ENCODE assay signal across 14 mouse cellular contexts in the genomic region with DNA sequence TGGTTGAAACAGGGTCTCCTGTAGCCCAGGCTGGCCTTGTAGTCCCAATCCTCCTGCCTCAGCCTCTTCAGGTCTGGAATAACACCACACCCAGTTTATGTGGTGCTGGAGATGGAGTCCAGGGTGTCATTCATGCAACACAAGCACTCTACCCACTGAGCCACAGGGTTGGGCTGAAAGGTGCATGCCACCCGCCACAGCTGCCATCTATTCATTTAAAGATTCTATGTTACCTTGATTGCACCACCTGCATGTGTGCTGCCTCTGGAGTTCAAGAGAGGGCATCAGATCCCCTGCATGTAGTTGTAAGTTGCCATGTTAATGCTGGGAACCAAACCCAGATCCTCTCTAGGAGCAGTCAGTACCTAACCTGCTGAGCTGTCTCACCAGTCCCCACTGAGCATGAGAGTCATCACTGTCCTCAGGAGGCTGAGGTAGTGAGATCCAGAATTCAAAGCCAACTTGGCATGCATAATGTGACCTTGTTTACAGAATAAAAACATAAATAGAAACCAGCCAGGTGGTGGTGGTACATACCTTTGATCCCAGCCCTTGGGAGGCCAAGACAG. TPM values are rescaled to one million over a fixed set of nuclear protein-coding genes. Genes with fewer than 3 reads are reported as not detected.
DNase-seq lines count a peak whose midpoint lies in the region; ATAC-seq and TF ChIP-seq lines count a peak whose summit lies in the region.
"Had no signal": no experiment of that assay in that cellular context is flagged by ENCODE, and none has a peak within 500 bp of the region (broad histone marks: within the 10 kb centered on the region; RNA-seq: fewer than 3 reads in every experiment).

No protein-coding gene starts in this region.

- 97% methylated on average over 1 of the region's 1 CpGs for WGBS in heart, embryonic 14.5 days
- 95% methylated on average over 1 of the region's 1 CpGs for WGBS in liver, adult 2 months
- 75% methylated on average over 1 of the region's 1 CpGs for WGBS in liver, embryonic 12.5 days (ENCODE audit: insufficient replicate concordance)
- 83% methylated on average over 1 of the region's 1 CpGs for WGBS in liver, postnatal 0 days (ENCODE audit: insufficient replicate concordance)

- peaks cover 28 to 52% of the 10 kb centered on the region in 2 experiments for H3K4me1 ChIP-seq in heart, embryonic 14.5 days (ENCODE audit: control insufficient read depth in 2 of 2, insufficient read depth in 2 of 2, low read length in 2 of 2)
- H3K4me1 ChIP-seq in liver, adult 2 months (ENCODE audit: control insufficient read depth, insufficient read depth, low read length) = peaks cover 16% of the 10 kb centered on the region
- H3K4me1 ChIP-seq in liver, embryonic 12.5 days = peaks cover 54% of the 10 kb centered on the region
- H3K4me1 ChIP-seq in liver, postnatal 0 days (ENCODE audit: insufficient read depth) = peaks cover 4% of the 10 kb centered on the region; the same call in 1 of the 2 replicates
- H3K4me1 ChIP-seq: midbrain, embryonic 15.5 days had no signal

- no peaks in the 10 kb centered on the region for H3K9me3 ChIP-seq in heart, embryonic 14.5 days (ENCODE audit: control insufficient read depth, low read length)
- no peaks in the 10 kb centered on the region for H3K9me3 ChIP-seq in liver, embryonic 12.5 days (replicated peaks)
- no peaks in the 10 kb centered on the region for H3K9me3 ChIP-seq in liver, postnatal 0 days (ENCODE audit: low read length)
- H3K9me3 ChIP-seq: embryonic facial prominence, embryonic 12.5 days; G1E; midbrain, embryonic 15.5 days had no signal

- intact Hi-C loops in heart, postnatal 36 days (cut with DNase I) = no loop called here

- no peak for TF ChIP-seq EP300 in liver, postnatal 0 days (IDR thresholded peaks at IDR 0.05; ENCODE audit: low read depth)

- DNase-seq in heart, postnatal 36 days = no peak
- peak; percentile 37 for DNase-seq in liver, adult 2 months (ENCODE audit: extremely low read depth, low read depth, low spot score)
- peak; percentile 54 for DNase-seq in cerebellum, postnatal 25 days
- DNase-seq in liver, postnatal 0 days = no peak
- DNase-seq in urinary bladder, adult 18-20 months (ENCODE audit: low spot score in 2 of 2) = no peak

- H3K9ac ChIP-seq in heart, embryonic 14.5 days (ENCODE audit: low read length) = no peak overlapping the region
- H3K9ac ChIP-seq in liver, adult 2 months (ENCODE audit: low read depth, low read length) = no peak overlapping the region
- no peak overlapping the region for H3K9ac ChIP-seq in liver, embryonic 12.5 days
- H3K9ac ChIP-seq in liver, postnatal 0 days (replicated peaks) = no peak overlapping the region
- H3K9ac ChIP-seq: midbrain, embryonic 15.5 days had no signal

- no peak overlapping the region for H3K4me3 ChIP-seq in heart, embryonic 14.5 days (ENCODE audit: control insufficient read depth in 1 of 2, insufficient read depth in 1 of 2, low read depth in 1 of 2, low read length in 2 of 2)
- no peak overlapping the region for H3K4me3 ChIP-seq in liver, adult 2 months (ENCODE audit: insufficient read depth, low read depth, low read length)
- no peak overlapping the region for H3K4me3 ChIP-seq in liver, embryonic 12.5 days
- H3K4me3 ChIP-seq in liver, postnatal 0 days (ENCODE audit: low read depth, low read length) = no peak overlapping the region
- H3K4me3 ChIP-seq: embryonic facial prominence, embryonic 12.5 days; midbrain, embryonic 15.5 days had no signal

- H3K36me3 ChIP-seq in heart, embryonic 14.5 days (ENCODE audit: control insufficient read depth, insufficient read depth, low read length) = peaks cover 22% of the 10 kb centered on the region
- H3K36me3 ChIP-seq in liver, adult 2 months (ENCODE audit: control insufficient read depth, insufficient read depth, low read length) = no peaks in the 10 kb centered on the region
- H3K36me3 ChIP-seq in liver, embryonic 12.5 days = peaks cover 25% of the 10 kb centered on the region
- H3K36me3 ChIP-seq in liver, postnatal 0 days (replicated peaks; ENCODE audit: insufficient read depth, low read length) = peaks cover 11% of the 10 kb centered on the region
- H3K36me3 ChIP-seq: midbrain, embryonic 15.5 days had no signal

- TF ChIP-seq CTCF in liver, adult 2 months (IDR thresholded peaks at IDR 0.05; ENCODE audit: low read depth, low read length) = no peak
- no peak for TF ChIP-seq CTCF in liver, postnatal 0 days (IDR thresholded peaks at IDR 0.05; ENCODE audit: low read depth)

- H3K79me2 ChIP-seq in liver, adult 2 months (ENCODE audit: control insufficient read depth, insufficient read depth, low read length) = no peaks in the 10 kb centered on the region

- no peak for TF ChIP-seq POLR2A in liver, adult 2 months (IDR thresholded peaks at IDR 0.05; ENCODE audit: extremely low read depth, insufficient read depth, low read length)

- H3K4me2 ChIP-seq in heart, embryonic 14.5 days (ENCODE audit: low read length) = no peak overlapping the region
- H3K4me2 ChIP-seq in liver, embryonic 12.5 days = no peak overlapping the region
- no peak overlapping the region for H3K4me2 ChIP-seq in liver, postnatal 0 days (ENCODE audit: low read depth, low read length)
- H3K4me2 ChIP-seq: embryonic facial prominence, embryonic 12.5 days; midbrain, embryonic 15.5 days had no signal

- peak overlapping the region; percentile 58 to 61; a peak in 2 of 4 replicates for H3K27ac ChIP-seq in heart, embryonic 14.5 days (replicated peaks in 1 of 2; ENCODE audit: control insufficient read depth in 1 of 2, insufficient read depth in 1 of 2, low read depth in 2 of 2, low read length in 2 of 2)
- no peak overlapping the region; the same call in 1 of the 2 replicates for H3K27ac ChIP-seq in liver, adult 2 months (replicated peaks; ENCODE audit: insufficient read depth, low read depth, low read length)
- H3K27ac ChIP-seq in liver, embryonic 12.5 days = no peak overlapping the region
- 0 out of 2 replicates have a peak overlapping the region, but pooled peaks have one; percentile 44 for H3K27ac ChIP-seq in liver, postnatal 0 days (ENCODE audit: low read depth)
- H3K27ac ChIP-seq: midbrain, embryonic 15.5 days had no signal

- H3K27me3 ChIP-seq in heart, embryonic 14.5 days (ENCODE audit: control insufficient read depth, insufficient read depth, low read length) = no peaks in the 10 kb centered on the region
- H3K27me3 ChIP-seq in liver, adult 2 months (ENCODE audit: control insufficient read depth, insufficient read depth, low read length) = no peaks in the 10 kb centered on the region
- H3K27me3 ChIP-seq in liver, embryonic 12.5 days (replicated peaks) = 0 out of 2 replicates have a peak, but pooled peaks cover 3% of the 10 kb centered on the region
- no peaks in the 10 kb centered on the region for H3K27me3 ChIP-seq in liver, postnatal 0 days (ENCODE audit: insufficient read depth, low read length)
- H3K27me3 ChIP-seq: embryonic facial prominence, embryonic 12.5 days had no signal

- no peak for ATAC-seq in heart, embryonic 14.5 days (ENCODE audit: insufficient number of reproducible peaks, insufficient read depth, low FRiP score, low read depth)
- ATAC-seq in liver, embryonic 12.5 days = no peak
- no peak for ATAC-seq in liver, postnatal 0 days
- ATAC-seq: activated CD4-positive, CD25-positive, alpha-beta regulatory T cell, adult 4 months; forebrain, embryonic 14.5 days; midbrain, embryonic 15.5 days had no signal

RNA-seq across cellular contexts. Expression of a gene that starts 9.3 kb away (rescaled TPM):
- polyA plus RNA-seq in heart, embryonic 14.5 days (2014; fragmentation: Nextera tagmentation; extraction: Ambion mirVana) = 3.3 and 4.4 TPM in 2 replicates
- 10 to 100 TPM; 15.8 to 20.2 TPM for total RNA-seq in heart, postnatal 36 days (2021)
- 11.6 and 12.7 TPM in 2 replicates for total RNA-seq in liver, adult 2 months (2014; rRNA removed)
- polyA plus RNA-seq in liver, adult 2 months (2012; rRNA removed) = 12.9 and 15.5 TPM in 2 replicates
- 9.3 and 9.6 TPM in 2 replicates for polyA plus RNA-seq in liver, embryonic 12.5 days (2016; fragmentation: Nextera tagmentation; extraction: Ambion mirVana)
- 4.5 and 4.9 TPM in 2 replicates for polyA plus RNA-seq in liver, postnatal 0 days (2015; fragmentation: Nextera tagmentation; extraction: Ambion mirVana)

RNA-seq across cellular contexts. Expression of a gene that starts 11.4 kb away (rescaled TPM):
- polyA plus RNA-seq in heart, embryonic 14.5 days (2014; fragmentation: Nextera tagmentation; extraction: Ambion mirVana) = 1.5 and 1.8 TPM in 2 replicates
- total RNA-seq in heart, postnatal 36 days (2021) = 10 to 100 TPM; 18.1 to 18.6 TPM
- total RNA-seq in liver, adult 2 months (2014; rRNA removed) = 2.3 and 3.8 TPM in 2 replicates
- polyA plus RNA-seq in liver, adult 2 months (2012; rRNA removed) = 3.7 and 5.2 TPM in 2 replicates
- 1.2 TPM in 2 replicates for polyA plus RNA-seq in liver, embryonic 12.5 days (2016; fragmentation: Nextera tagmentation; extraction: Ambion mirVana)
- polyA plus RNA-seq in liver, postnatal 0 days (2015; fragmentation: Nextera tagmentation; extraction: Ambion mirVana) = 0.14 and 0.27 TPM in 2 replicates

RNA-seq across cellular contexts. Expression of a gene that starts 14.4 kb away (rescaled TPM):
- polyA plus RNA-seq in heart, embryonic 14.5 days (2014; fragmentation: Nextera tagmentation; extraction: Ambion mirVana) = 109 and 121 TPM in 2 replicates
- 10 to 100 TPM; 24.5 to 26.0 TPM for total RNA-seq in heart, postnatal 36 days (2021)
- 15.3 and 22.8 TPM in 2 replicates for total RNA-seq in liver, adult 2 months (2014; rRNA removed)
- polyA plus RNA-seq in liver, adult 2 months (2012; rRNA removed) = 128 and 132 TPM in 2 replicates
- polyA plus RNA-seq in liver, embryonic 12.5 days (2016; fragmentation: Nextera tagmentation; extraction: Ambion mirVana) = 44.8 and 46.7 TPM in 2 replicates
- 29.1 and 31.1 TPM in 2 replicates for polyA plus RNA-seq in liver, postnatal 0 days (2015; fragmentation: Nextera tagmentation; extraction: Ambion mirVana)
- polyA plus RNA-seq: activated CD4-positive, CD25-positive, alpha-beta regulatory T cell, adult 4 months had no signal

RNA-seq across cellular contexts. Expression of a gene that starts 28.2 kb away (rescaled TPM):
- 76.7 and 79.1 TPM in 2 replicates for polyA plus RNA-seq in heart, embryonic 14.5 days (2014; fragmentation: Nextera tagmentation; extraction: Ambion mirVana)
- 10 to 100 TPM; 32.1 to 32.3 TPM for total RNA-seq in heart, postnatal 36 days (2021)
- 7.7 and 8.3 TPM in 2 replicates for total RNA-seq in liver, adult 2 months (2014; rRNA removed)
- polyA plus RNA-seq in liver, adult 2 months (2012; rRNA removed) = 32.5 and 34.1 TPM in 2 replicates
- polyA plus RNA-seq in liver, embryonic 12.5 days (2016; fragmentation: Nextera tagmentation; extraction: Ambion mirVana) = 60.6 and 63.1 TPM in 2 replicates
- 30.3 and 31.0 TPM in 2 replicates for polyA plus RNA-seq in liver, postnatal 0 days (2015; fragmentation: Nextera tagmentation; extraction: Ambion mirVana)

RNA-seq across cellular contexts. Expression of a gene that starts 28.4 kb away (rescaled TPM):
- polyA plus RNA-seq in heart, embryonic 14.5 days (2014; fragmentation: Nextera tagmentation; extraction: Ambion mirVana) = 0.35 and 0.89 TPM in 2 replicates
- total RNA-seq in heart, postnatal 36 days (2021) = not detected
- total RNA-seq in liver, adult 2 months (2014; rRNA removed) = not detected in 2 replicates
- 0.05 TPM in 1 of 2 replicates, not detected in the other for polyA plus RNA-seq in liver, adult 2 months (2012; rRNA removed)
- polyA plus RNA-seq in liver, embryonic 12.5 days (2016; fragmentation: Nextera tagmentation; extraction: Ambion mirVana) = 0.30 and 0.57 TPM in 2 replicates
- 0.20 TPM in 1 of 2 replicates, not detected in the other for polyA plus RNA-seq in liver, postnatal 0 days (2015; fragmentation: Nextera tagmentation; extraction: Ambion mirVana)
- total RNA-seq: granulocyte monocyte progenitor cell, adult 5-6 weeks; left cerebral cortex, postnatal 14 days had no signal
- polyA plus RNA-seq: activated CD4-positive, CD25-positive, alpha-beta regulatory T cell, adult 4 months; G1E had no signal

Comparison
In these comparisons a context has a peak if more than half of its experiments do, and no peak if none do; other contexts are left out.
1. H3K27ac ChIP-seq: peak in heart, embryonic 14.5 days (2 of 2) and liver, postnatal 0 days (single experiment); none in liver, adult 2 months (single experiment) and liver, embryonic 12.5 days (single experiment).
2. DNase-seq: peak in liver, adult 2 months (single experiment) and cerebellum, postnatal 25 days (2 of 2); none in heart, postnatal 36 days (0 of 2), liver, postnatal 0 days (single experiment) and urinary bladder, adult 18-20 months (0 of 2).